Comparison of ENCODE assay signal across 28 mouse cellular contexts in the genomic region with DNA sequence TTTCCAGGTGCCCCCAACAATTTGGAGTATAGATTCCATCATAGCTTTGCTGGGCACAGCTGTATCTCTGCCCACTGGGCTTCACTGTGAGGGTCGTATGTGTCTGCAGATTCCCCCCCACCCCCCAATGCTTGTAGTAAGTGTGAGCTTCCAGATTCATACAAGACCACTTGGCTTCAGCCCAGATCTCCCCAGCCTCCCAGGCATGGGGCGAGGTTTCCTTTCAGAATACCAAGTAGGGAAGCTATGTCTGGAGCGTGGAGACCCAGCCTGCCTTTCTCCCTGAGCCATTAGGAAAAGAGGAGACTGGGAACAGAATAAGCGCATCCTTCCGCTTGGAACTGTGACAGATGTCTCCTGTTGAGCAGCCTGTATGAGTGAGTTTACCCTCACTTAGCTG. TPM values are rescaled to one million over a fixed set of nuclear protein-coding genes. Genes with fewer than 3 reads are reported as not detected.
DNase-seq lines count a peak whose midpoint lies in the region; ATAC-seq and TF ChIP-seq lines count a peak whose summit lies in the region.
"Had no signal": no experiment of that assay in that cellular context is flagged by ENCODE, and none has a peak within 500 bp of the region (broad histone marks: within the 10 kb centered on the region; RNA-seq: fewer than 3 reads in every experiment).

No protein-coding gene starts in this region.

- peaks cover 24% of the 10 kb centered on the region for H3K4me1 ChIP-seq in forebrain, embryonic 14.5 days (ENCODE audit: control insufficient read depth, insufficient read depth, low read length)
- peaks cover 38% of the 10 kb centered on the region for H3K4me1 ChIP-seq in forebrain, embryonic 15.5 days
- H3K4me1 ChIP-seq in intestine, postnatal 0 days (replicated peaks; ENCODE audit: control insufficient read depth, insufficient read depth, low read length), result peaks cover 15% of the 10 kb centered on the region
- H3K4me1 ChIP-seq in intestine, embryonic 16.5 days (ENCODE audit: control insufficient read depth, insufficient read depth, low read length), result peaks cover 27% of the 10 kb centered on the region

- H3K27me3 ChIP-seq in forebrain, embryonic 14.5 days (replicated peaks; ENCODE audit: control insufficient read depth, insufficient read depth, low read length), result no peaks in the 10 kb centered on the region
- no peaks in the 10 kb centered on the region for H3K27me3 ChIP-seq in forebrain, embryonic 15.5 days
- H3K27me3 ChIP-seq in intestine, postnatal 0 days (replicated peaks; ENCODE audit: control insufficient read depth, insufficient read depth, low read length), result no peaks in the 10 kb centered on the region
- H3K27me3 ChIP-seq in intestine, embryonic 16.5 days (replicated peaks; ENCODE audit: control insufficient read depth, insufficient read depth, low read length), result no peaks in the 10 kb centered on the region
- H3K27me3 ChIP-seq: hindbrain, embryonic 15.5 days; midbrain, embryonic 12.5 days; neural tube, embryonic 15.5 days had no signal

- no peak overlapping the region for H3K27ac ChIP-seq in forebrain, embryonic 14.5 days (ENCODE audit: low read depth, low read length)
- H3K27ac ChIP-seq in forebrain, embryonic 15.5 days (replicated peaks), result no peak overlapping the region
- H3K27ac ChIP-seq in intestine, postnatal 0 days (ENCODE audit: low read depth, low read length), result peak overlapping the region; percentile 95
- no peak overlapping the region for H3K27ac ChIP-seq in intestine, embryonic 16.5 days (ENCODE audit: low read length)
- H3K27ac ChIP-seq: hindbrain, embryonic 15.5 days; layer of hippocampus, adult 2 months; left cerebral cortex, adult 2 months; liver, embryonic 14.5 days; midbrain, embryonic 12.5 days; neural tube, embryonic 15.5 days had no signal

- no peak for TF ChIP-seq POLR2A in brain, embryonic 14.5 days (IDR thresholded peaks at IDR 0.05; ENCODE audit: borderline replicate concordance, extremely low read depth, insufficient read depth, insufficient read length, poor library complexity, severe bottlenecking)

- no peak for ATAC-seq in forebrain, embryonic 14.5 days
- no peak for ATAC-seq in forebrain, embryonic 15.5 days (replicated peaks)
- no peak for ATAC-seq in intestine, postnatal 0 days
- no peak for ATAC-seq in intestine, embryonic 16.5 days
- ATAC-seq: CD4-positive, CD25-positive, alpha-beta regulatory T cell, adult 4 months; forebrain, embryonic 16.5 days had no signal

- H3K36me3 ChIP-seq in forebrain, embryonic 14.5 days (ENCODE audit: control insufficient read depth, insufficient read depth, low read length), result no peaks in the 10 kb centered on the region
- no peaks in the 10 kb centered on the region for H3K36me3 ChIP-seq in forebrain, embryonic 15.5 days
- H3K36me3 ChIP-seq in intestine, postnatal 0 days (ENCODE audit: control insufficient read depth, insufficient read depth), result peaks cover 3% of the 10 kb centered on the region; the same call in 1 of the 2 replicates
- H3K36me3 ChIP-seq in intestine, embryonic 16.5 days (ENCODE audit: control insufficient read depth, insufficient read depth, low read length), result no peaks in the 10 kb centered on the region
- H3K36me3 ChIP-seq: hindbrain, embryonic 15.5 days; neural tube, embryonic 15.5 days had no signal

- peak; percentile 28 for DNase-seq in forebrain, embryonic 14.5 days (ENCODE audit: low spot score)
- DNase-seq in lung, postnatal 10 days, result peak; percentile 15
- no peak for DNase-seq in lung, postnatal 36 days
- DNase-seq in brain, embryonic 14.5 days (ENCODE audit: low read depth), result peak; percentile 60
- DNase-seq: adrenal gland, postnatal 14 days; cerebellum, adult 18-20 months; cerebellum, postnatal 36 days; gastrocnemius, postnatal 10 days; heart, postnatal 36 days; kidney, adult 8-10 months; lung, embryonic 14.5 days; retina, postnatal 1 day; right cerebral cortex, postnatal 25 days; spleen, adult 18-20 months; thymus, adult 2 months; thymus, postnatal 36 days had no signal

- H3K9ac ChIP-seq in forebrain, embryonic 14.5 days (ENCODE audit: low read length), result no peak overlapping the region
- no peak overlapping the region for H3K9ac ChIP-seq in forebrain, embryonic 15.5 days (replicated peaks)
- H3K9ac ChIP-seq in intestine, postnatal 0 days (ENCODE audit: low read depth, low read length), result no peak overlapping the region
- no peak overlapping the region for H3K9ac ChIP-seq in intestine, embryonic 16.5 days (ENCODE audit: low read depth, low read length)
- H3K9ac ChIP-seq: hindbrain, embryonic 15.5 days; liver, embryonic 14.5 days; lung, embryonic 14.5 days; midbrain, embryonic 12.5 days; neural tube, embryonic 15.5 days had no signal

- 65% methylated on average over 5 of the region's 5 CpGs for WGBS in forebrain, embryonic 14.5 days
- WGBS in forebrain, embryonic 15.5 days, result 54% methylated on average over 5 of the region's 5 CpGs
- WGBS in intestine, postnatal 0 days, result 78% methylated on average over 5 of the region's 5 CpGs
- 69% methylated on average over 5 of the region's 5 CpGs for WGBS in intestine, embryonic 16.5 days

- H3K9me3 ChIP-seq in forebrain, embryonic 14.5 days (replicated peaks; ENCODE audit: control insufficient read depth, low read length), result no peaks in the 10 kb centered on the region
- no peaks in the 10 kb centered on the region for H3K9me3 ChIP-seq in forebrain, embryonic 15.5 days
- no peaks in the 10 kb centered on the region for H3K9me3 ChIP-seq in intestine, postnatal 0 days (ENCODE audit: control insufficient read depth)
- no peaks in the 10 kb centered on the region for H3K9me3 ChIP-seq in intestine, embryonic 16.5 days (ENCODE audit: control insufficient read depth, low read length)
- H3K9me3 ChIP-seq: hindbrain, embryonic 15.5 days; midbrain, embryonic 12.5 days; neural tube, embryonic 15.5 days had no signal

- H3K4me3 ChIP-seq in forebrain, embryonic 14.5 days (ENCODE audit: low read depth, low read length), result no peak overlapping the region
- H3K4me3 ChIP-seq in forebrain, embryonic 15.5 days, result no peak overlapping the region
- no peak overlapping the region for H3K4me3 ChIP-seq in intestine, postnatal 0 days (ENCODE audit: low read depth, low read length)
- no peak overlapping the region for H3K4me3 ChIP-seq in intestine, embryonic 16.5 days (ENCODE audit: low read length)
- H3K4me3 ChIP-seq: hindbrain, embryonic 15.5 days; layer of hippocampus, adult 2 months; left cerebral cortex, adult 2 months; midbrain, embryonic 12.5 days; neural tube, embryonic 15.5 days had no signal

- TF ChIP-seq CTCF in intestine, postnatal 0 days (IDR thresholded peaks at IDR 0.05; ENCODE audit: low read depth), result no peak
- TF ChIP-seq CTCF in brain, embryonic 14.5 days (IDR thresholded peaks at IDR 0.05; ENCODE audit: borderline replicate concordance, extremely low read depth, insufficient read depth, insufficient read length), result no peak

- no peak overlapping the region for H3K4me2 ChIP-seq in forebrain, embryonic 14.5 days (ENCODE audit: low read length)
- no peak overlapping the region for H3K4me2 ChIP-seq in forebrain, embryonic 15.5 days (replicated peaks)
- H3K4me2 ChIP-seq in intestine, postnatal 0 days (replicated peaks; ENCODE audit: low read depth), result no peak overlapping the region
- no peak overlapping the region for H3K4me2 ChIP-seq in intestine, embryonic 16.5 days (ENCODE audit: low read depth, low read length)
- H3K4me2 ChIP-seq: hindbrain, embryonic 15.5 days; lung, embryonic 14.5 days; midbrain, embryonic 12.5 days; neural tube, embryonic 15.5 days had no signal

RNA-seq across cellular contexts. Expression of gene Csnk1d, which starts 2.5 kb away (rescaled TPM):
- polyA plus RNA-seq in forebrain, embryonic 14.5 days (2014; fragmentation: Nextera tagmentation; extraction: Ambion mirVana), result 51.5 and 59.6 TPM in 2 replicates
- polyA plus RNA-seq in forebrain, embryonic 15.5 days (2015; fragmentation: Nextera tagmentation; extraction: Ambion mirVana), result 145 and 157 TPM in 2 replicates
- polyA plus RNA-seq in intestine, postnatal 0 days (2015; fragmentation: Nextera tagmentation; extraction: Ambion mirVana), result 62.0 and 65.6 TPM in 2 replicates
- polyA plus RNA-seq in intestine, embryonic 16.5 days (2015; fragmentation: Nextera tagmentation; extraction: Ambion mirVana), result 93.9 and 97.7 TPM in 2 replicates
- polyA plus RNA-seq in brain, embryonic 14.5 days (2012; rRNA removed), result 187 and 202 TPM in 2 replicates

RNA-seq across cellular contexts. Expression of gene Slc16a3, which starts 45.3 kb away (rescaled TPM):
- polyA plus RNA-seq in forebrain, embryonic 14.5 days (2014; fragmentation: Nextera tagmentation; extraction: Ambion mirVana), result 3.8 and 5.6 TPM in 2 replicates
- 9.1 and 9.6 TPM in 2 replicates for polyA plus RNA-seq in forebrain, embryonic 15.5 days (2015; fragmentation: Nextera tagmentation; extraction: Ambion mirVana)
- polyA plus RNA-seq in intestine, postnatal 0 days (2015; fragmentation: Nextera tagmentation; extraction: Ambion mirVana), result 7.2 and 8.0 TPM in 2 replicates
- polyA plus RNA-seq in intestine, embryonic 16.5 days (2015; fragmentation: Nextera tagmentation; extraction: Ambion mirVana), result 83.8 and 92.6 TPM in 2 replicates
- polyA plus RNA-seq in brain, embryonic 14.5 days (2012; rRNA removed), result 9.4 and 10.9 TPM in 2 replicates

RNA-seq across cellular contexts. Expression of gene Cd7, which starts 45.6 kb away (rescaled TPM):
- not detected in 2 replicates for polyA plus RNA-seq in forebrain, embryonic 14.5 days (2014; fragmentation: Nextera tagmentation; extraction: Ambion mirVana)
- not detected in 2 replicates for polyA plus RNA-seq in forebrain, embryonic 15.5 days (2015; fragmentation: Nextera tagmentation; extraction: Ambion mirVana)
- 2.2 and 2.3 TPM in 2 replicates for polyA plus RNA-seq in intestine, postnatal 0 days (2015; fragmentation: Nextera tagmentation; extraction: Ambion mirVana)
- polyA plus RNA-seq in intestine, embryonic 16.5 days (2015; fragmentation: Nextera tagmentation; extraction: Ambion mirVana), result 6.7 and 7.9 TPM in 2 replicates
- polyA plus RNA-seq in brain, embryonic 14.5 days (2012; rRNA removed), result 0.08 TPM in 1 of 2 replicates, not detected in the other
- polyA plus RNA-seq: embryonic facial prominence, embryonic 11.5 days; forebrain, embryonic 16.5 days; hindbrain, embryonic 15.5 days; lung, embryonic 14.5 days; midbrain, embryonic 12.5 days; neural tube, embryonic 15.5 days had no signal
